Mouse (Mus musculus) small intestine, adult 2 months (tissue): ENCODE results near the gene Emc6. TPM values are rescaled to one million over a fixed set of nuclear protein-coding genes. Genes with fewer than 3 reads are reported as not detected.

Experiments used
- H3K27ac ChIP-seq: fragments of 200-500 bp; 2 replicates; pipeline ENCODE4 v1.5.1; 2012; ENCODE audit warnings: low read depth, low read length, control low read depth, inconsistent platforms; ENCODE audit not compliant: insufficient read depth
- H3K27me3 ChIP-seq: fragments of 200-500 bp; 2 replicates; pipeline ENCODE4 v1.6.1; 2012; ENCODE audit warnings: mild to moderate bottlenecking, moderate library complexity, low read length, inconsistent platforms; ENCODE audit not compliant: control insufficient read depth, insufficient read depth
- H3K36me3 ChIP-seq: fragments of 200-500 bp; 2 replicates; pipeline ENCODE4 v1.6.1; 2012; ENCODE audit warnings: mild to moderate bottlenecking, low read length, control low read depth, inconsistent platforms; ENCODE audit not compliant: control insufficient read depth, insufficient read depth
- H3K4me1 ChIP-seq: fragments of 200-500 bp; 2 replicates; pipeline ENCODE4 v1.6.1; 2012; ENCODE audit warnings: low read length, inconsistent platforms, mixed read lengths; ENCODE audit not compliant: control insufficient read depth, insufficient read depth, insufficient read length
- H3K4me3 ChIP-seq: fragments of 200-500 bp; 2 replicates; pipeline ENCODE4 v1.5.1; 2012; ENCODE audit warnings: low read depth, mild to moderate bottlenecking, control low read depth, inconsistent platforms, low read length, moderate library complexity
- CTCF ChIP-seq: fragments of 200-500 bp; IDR thresholded peaks from 2 replicates; pipeline ENCODE4 v1.5.1; 2012; ENCODE audit warnings: low read depth, mild to moderate bottlenecking, control low read depth, inconsistent platforms, low read length, moderate library complexity, mixed read lengths; ENCODE audit not compliant: insufficient replicate concordance, insufficient read length; ENCODE audit errors: extremely low read depth
- POLR2A ChIP-seq: fragments of 200-500 bp; IDR thresholded peaks from 2 replicates; pipeline ENCODE4 v1.6.1; 2012; ENCODE audit warnings: low read depth, mild to moderate bottlenecking, control low read depth, inconsistent platforms, low read length, moderate library complexity
- WGBS: fragments of 180-500 bp; shearing (Covaris S2); methylation state at CpG from one replicate; pipeline ENCODE4 v1.1.7; 2018; 5-methylcytosine and 5-hydroxymethylcytosine counted together
- polyA plus RNA-seq: library from polyadenylated mRNA; depleted of rRNA; stranded (reverse); fragments of >200 nt; gene quantifications from 2 replicates; pipeline ENCODE4 v1.2.3, GENCODE M21; 2012

The Emc6 gene
- polyA plus RNA-seq, 1 experiment, result 43.0 TPM

- Histone ChIP-seq H3K4me1 (peaks cover 4% of the 10 kb centered on the region; the same call in 1 of the 2 replicates), H3K4me3 (peak overlapping the region; percentile 89), H3K27me3 (no peaks in the 10 kb centered on the region), H3K36me3 (peaks cover 9% of the 10 kb centered on the region), H3K27ac (no peak overlapping the region; the same call in 1 of the 2 replicates)
- WGBS, result under 1% methylated on average over 15 of the region's 15 CpGs
- TF ChIP-seq CTCF, result no peak
- no peak for TF ChIP-seq POLR2A
These were observed 651 bp downstream of the Emc6 start for GRCm38 (mm10) chr11:73176186-73176585.

GRCm38 (mm10) chr11:73175612-73176011 lies 1.2 kb downstream of the Emc6 start:
- no peaks in the 10 kb centered on the region for H3K27me3 ChIP-seq
- peaks cover 4% of the 10 kb centered on the region; the same call in 1 of the 2 replicates for H3K4me1 ChIP-seq
- H3K4me3 ChIP-seq, result peak overlapping the region; percentile 27; the same call in 1 of the 2 replicates
- WGBS, result 10% methylated on average over 8 of the region's 8 CpGs
- no peak overlapping the region for H3K27ac ChIP-seq
- peaks cover 6% of the 10 kb centered on the region for H3K36me3 ChIP-seq
- TF ChIP-seq POLR2A (no peak), CTCF (no peak)

GRCm38 (mm10) chr11:73172186-73172585 lies 4.7 kb downstream of the Emc6 start:
- peaks cover 3% of the 10 kb centered on the region for H3K36me3 ChIP-seq
- H3K4me1 ChIP-seq, result peaks cover 11% of the 10 kb centered on the region; the same call in 1 of the 2 replicates
- no peak for TF ChIP-seq POLR2A
- no peak for TF ChIP-seq CTCF
- 21% methylated on average over 5 of the region's 5 CpGs for WGBS
- no peak overlapping the region for H3K27ac ChIP-seq
- no peaks in the 10 kb centered on the region for H3K27me3 ChIP-seq
- no peak overlapping the region for H3K4me3 ChIP-seq

GRCm38 (mm10) chr11:73169231-73169630 lies 7.6 kb downstream of the Emc6 start:
- Histone ChIP-seq H3K27me3 (no peaks in the 10 kb centered on the region), H3K36me3 (no peaks in the 10 kb centered on the region), H3K27ac (no peak overlapping the region), H3K4me1 (peaks cover 11% of the 10 kb centered on the region; the same call in 1 of the 2 replicates), H3K4me3 (no peak overlapping the region)
- no peak for TF ChIP-seq POLR2A
- peak; percentile 59; the same call in 1 of the 2 replicates for TF ChIP-seq CTCF
- WGBS, result 58% methylated on average over 4 of the region's 4 CpGs

- 73% methylated on average over 6 of the region's 6 CpGs for WGBS
- no peak overlapping the region for H3K27ac ChIP-seq
- peaks cover 11% of the 10 kb centered on the region; the same call in 1 of the 2 replicates for H3K4me1 ChIP-seq
- H3K36me3 ChIP-seq, result no peaks in the 10 kb centered on the region
- TF ChIP-seq CTCF, result no peak
- TF ChIP-seq POLR2A, result no peak
- no peak overlapping the region for H3K4me3 ChIP-seq
- H3K27me3 ChIP-seq, result no peaks in the 10 kb centered on the region
These were observed 8.3 kb downstream of the Emc6 start for GRCm38 (mm10) chr11:73168576-73168975.

- Histone ChIP-seq H3K27ac (no peak overlapping the region), H3K36me3 (no peaks in the 10 kb centered on the region), H3K4me3 (no peak overlapping the region), H3K27me3 (no peaks in the 10 kb centered on the region), H3K4me1 (peaks cover 11% of the 10 kb centered on the region; the same call in 1 of the 2 replicates)
- TF ChIP-seq CTCF (no peak), POLR2A (no peak)
- 57% methylated on average over 8 of the region's 8 CpGs for WGBS
These were observed 8.8 kb downstream of the Emc6 start for GRCm38 (mm10) chr11:73168071-73168470.

GRCm38 (mm10) chr11:73162284-73162683 lies 14.6 kb downstream of the Emc6 start:
- Histone ChIP-seq H3K27ac (no peak overlapping the region), H3K4me1 (peaks cover 3% of the 10 kb centered on the region), H3K27me3 (peaks cover 3% of the 10 kb centered on the region; the same call in 1 of the 2 replicates), H3K36me3 (no peaks in the 10 kb centered on the region), H3K4me3 (no peak overlapping the region)
- WGBS, result 56% methylated on average over 5 of the region's 5 CpGs
- TF ChIP-seq CTCF (no peak), POLR2A (no peak)

GRCm38 (mm10) chr11:73161616-73162015 lies 15.2 kb downstream of the Emc6 start:
- peaks cover 3% of the 10 kb centered on the region for H3K4me1 ChIP-seq
- no peak overlapping the region for H3K4me3 ChIP-seq
- no peaks in the 10 kb centered on the region for H3K36me3 ChIP-seq
- no peak for TF ChIP-seq POLR2A
- H3K27me3 ChIP-seq, result peaks cover 3% of the 10 kb centered on the region; the same call in 1 of the 2 replicates
- 82% methylated on average over 4 of the region's 4 CpGs for whole genome bisulfite sequencing
- H3K27ac ChIP-seq, result no peak overlapping the region
